ENCODE assay signal across 9 mouse cellular contexts in genomic region chr5:91519521-91519920, GRCm38 (mm10). TPM values are rescaled to one million over a fixed set of nuclear protein-coding genes. Genes with fewer than 3 reads are reported as not detected.
DNase-seq lines count a peak whose midpoint lies in the region; ATAC-seq and TF ChIP-seq lines count a peak whose summit lies in the region.
"Had no signal": no experiment of that assay in that cellular context is flagged by ENCODE, and none has a peak within 500 bp of the region (broad histone marks: within the 10 kb centered on the region; RNA-seq: fewer than 3 reads in every experiment).

No protein-coding gene starts in this region.

- WGBS in forebrain, embryonic 14.5 days, result 53% methylated on average over 4 of the region's 4 CpGs
- 57% methylated on average over 4 of the region's 4 CpGs for WGBS in forebrain, embryonic 12.5 days
- 30% methylated on average over 4 of the region's 4 CpGs for WGBS in embryonic facial prominence, embryonic 11.5 days
- WGBS in stomach, postnatal 0 days, result 31% methylated on average over 4 of the region's 4 CpGs

- no peak for TF ChIP-seq EP300 in stomach, postnatal 0 days (optimal IDR thresholded peaks at IDR 0.05)

- no peak overlapping the region for H3K9ac ChIP-seq in forebrain, embryonic 14.5 days (ENCODE audit: low read length)
- no peak overlapping the region for H3K9ac ChIP-seq in forebrain, embryonic 12.5 days
- no peak overlapping the region for H3K9ac ChIP-seq in embryonic facial prominence, embryonic 11.5 days (replicated peaks; ENCODE audit: low read length)
- H3K9ac ChIP-seq in stomach, postnatal 0 days (ENCODE audit: low read length), result 0 out of 2 replicates have a peak overlapping the region, but pooled peaks have one; percentile 31

- H3K4me2 ChIP-seq in forebrain, embryonic 14.5 days (ENCODE audit: low read length), result peak overlapping the region; percentile 98
- no peak overlapping the region for H3K4me2 ChIP-seq in forebrain, embryonic 12.5 days
- H3K4me2 ChIP-seq in embryonic facial prominence, embryonic 11.5 days (ENCODE audit: low read depth, low read length), result no peak overlapping the region
- peak overlapping the region; percentile 63 for H3K4me2 ChIP-seq in stomach, postnatal 0 days (replicated peaks; ENCODE audit: low read depth)

- H3K27ac ChIP-seq in forebrain, embryonic 14.5 days (ENCODE audit: low read depth, low read length), result no peak overlapping the region
- H3K27ac ChIP-seq in forebrain, embryonic 12.5 days, result no peak overlapping the region
- H3K27ac ChIP-seq in embryonic facial prominence, embryonic 11.5 days (replicated peaks; ENCODE audit: low read depth, low read length), result no peak overlapping the region
- 0 out of 2 replicates have a peak overlapping the region, but pooled peaks have one; percentile 2 for H3K27ac ChIP-seq in stomach, postnatal 0 days (replicated peaks)

- peaks cover 17% of the 10 kb centered on the region for H3K4me1 ChIP-seq in forebrain, embryonic 14.5 days (ENCODE audit: control insufficient read depth, insufficient read depth, low read length)
- peaks cover 18% of the 10 kb centered on the region for H3K4me1 ChIP-seq in forebrain, embryonic 12.5 days
- no peaks in the 10 kb centered on the region for H3K4me1 ChIP-seq in embryonic facial prominence, embryonic 11.5 days (ENCODE audit: control insufficient read depth, insufficient read depth, low read length)
- no peaks in the 10 kb centered on the region for H3K4me1 ChIP-seq in stomach, postnatal 0 days (replicated peaks; ENCODE audit: control insufficient read depth, insufficient read depth)

- no peaks in the 10 kb centered on the region; the same call in 1 of the 2 replicates for H3K27me3 ChIP-seq in forebrain, embryonic 14.5 days (replicated peaks; ENCODE audit: control insufficient read depth, insufficient read depth, low read length)
- peaks cover 18% of the 10 kb centered on the region for H3K27me3 ChIP-seq in forebrain, embryonic 12.5 days
- no peaks in the 10 kb centered on the region for H3K27me3 ChIP-seq in embryonic facial prominence, embryonic 11.5 days (ENCODE audit: control insufficient read depth, insufficient read depth, low read length)
- H3K27me3 ChIP-seq in stomach, postnatal 0 days (ENCODE audit: control insufficient read depth, insufficient read depth, low read length), result no peaks in the 10 kb centered on the region

- no peaks in the 10 kb centered on the region for H3K9me3 ChIP-seq in forebrain, embryonic 14.5 days (replicated peaks; ENCODE audit: control insufficient read depth, low read length)
- no peaks in the 10 kb centered on the region for H3K9me3 ChIP-seq in forebrain, embryonic 12.5 days
- no peaks in the 10 kb centered on the region for H3K9me3 ChIP-seq in embryonic facial prominence, embryonic 11.5 days (replicated peaks; ENCODE audit: control insufficient read depth, low read length)
- H3K9me3 ChIP-seq in stomach, postnatal 0 days (ENCODE audit: control insufficient read depth, low read length), result no peaks in the 10 kb centered on the region

- no peak; the same call in 1 of the 2 replicates for TF ChIP-seq CTCF in stomach, postnatal 0 days (IDR thresholded peaks at IDR 0.05; ENCODE audit: low read depth)

- H3K4me3 ChIP-seq in forebrain, embryonic 14.5 days (ENCODE audit: low read depth, low read length), result no peak overlapping the region
- no peak overlapping the region for H3K4me3 ChIP-seq in forebrain, embryonic 12.5 days (replicated peaks)
- no peak overlapping the region; the same call in 1 of the 2 replicates for H3K4me3 ChIP-seq in embryonic facial prominence, embryonic 11.5 days (ENCODE audit: low read depth, low read length)
- peak overlapping the region; percentile 69; the same call in 1 of the 2 replicates for H3K4me3 ChIP-seq in stomach, postnatal 0 days (ENCODE audit: low read depth, low read length)
- H3K4me3 ChIP-seq: erythroblast, embryonic 14.5 days had no signal

- no peak for ATAC-seq in forebrain, embryonic 14.5 days
- ATAC-seq in forebrain, embryonic 12.5 days (ENCODE audit: low FRiP score), result no peak
- ATAC-seq in embryonic facial prominence, embryonic 11.5 days (replicated peaks; ENCODE audit: insufficient number of reproducible peaks, low FRiP score, low TSS enrichment, low read depth), result no peak
- ATAC-seq in stomach, postnatal 0 days (ENCODE audit: low FRiP score, low TSS enrichment), result no peak

- no peaks in the 10 kb centered on the region for H3K36me3 ChIP-seq in forebrain, embryonic 14.5 days (ENCODE audit: control insufficient read depth, insufficient read depth, low read length)
- no peaks in the 10 kb centered on the region for H3K36me3 ChIP-seq in forebrain, embryonic 12.5 days (replicated peaks)
- no peaks in the 10 kb centered on the region for H3K36me3 ChIP-seq in embryonic facial prominence, embryonic 11.5 days (replicated peaks; ENCODE audit: control insufficient read depth, insufficient read depth, low read depth, low read length)
- no peaks in the 10 kb centered on the region for H3K36me3 ChIP-seq in stomach, postnatal 0 days (ENCODE audit: control insufficient read depth, insufficient read depth, low read length)

- DNase-seq in forebrain, embryonic 14.5 days (ENCODE audit: low spot score), result peak; percentile 29
- DNase-seq in A20 (ENCODE audit: low read depth, low spot score), result peak; percentile 71
- DNase-seq in embryonic facial prominence, embryonic 11.5 days (ENCODE audit: low spot score), result peak; percentile 63
- DNase-seq in kidney, postnatal 4 days, result peak; percentile 14 to 18
- no peak for DNase-seq in stomach, postnatal 0 days (ENCODE audit: low spot score)
- no peak for DNase-seq in gastrocnemius, postnatal 10 days
- DNase-seq in ovary, postnatal 10 days (ENCODE audit: low spot score), result no peak

RNA-seq across cellular contexts. Expression of gene Parm1, which starts 2.1 kb away (rescaled TPM):
- polyA plus RNA-seq in forebrain, embryonic 14.5 days (2014; fragmentation: Nextera tagmentation; extraction: Ambion mirVana), result 3.1 and 4.0 TPM in 2 replicates
- polyA plus RNA-seq in forebrain, embryonic 12.5 days (2016; fragmentation: Nextera tagmentation; extraction: Ambion mirVana), result 5.8 and 6.3 TPM in 2 replicates
- polyA plus RNA-seq in embryonic facial prominence, embryonic 11.5 days (2014; fragmentation: Nextera tagmentation; extraction: Ambion mirVana), result 20.6 and 21.7 TPM in 2 replicates
- 24.7 and 26.2 TPM in 2 replicates for polyA plus RNA-seq in stomach, postnatal 0 days (2015; fragmentation: Nextera tagmentation; extraction: Ambion mirVana)
- total RNA-seq in gastrocnemius, postnatal 10 days (2021), result 10 to 100 TPM; 13.7 to 14.2 TPM

Comparison
In these comparisons a context has a peak if more than half of its experiments do, and no peak if none do; other contexts are left out.
1. H3K4me2 ChIP-seq: peak in forebrain, embryonic 14.5 days (single experiment) and stomach, postnatal 0 days (single experiment); none in forebrain, embryonic 12.5 days (single experiment) and embryonic facial prominence, embryonic 11.5 days (single experiment).
2. DNase-seq: peak in forebrain, embryonic 14.5 days (single experiment), A20 (single experiment), embryonic facial prominence, embryonic 11.5 days (single experiment) and kidney, postnatal 4 days (2 of 2); none in stomach, postnatal 0 days (single experiment), gastrocnemius, postnatal 10 days (single experiment) and ovary, postnatal 10 days (single experiment).